Mouse (Mus musculus) ES-E14 (cell line): ENCODE data around the gene Muc4. TPM values are rescaled to one million over a fixed set of nuclear protein-coding genes. Genes with fewer than 3 reads are reported as not detected.
A peak's percentile ranks its signal among the peaks of the same experiment; 100 is the strongest.

Experiments
- DNase-seq: peaks from one replicate; pipeline ENCODE4 v3.0.0-alpha.2; 2013; ENCODE audit warnings: low read depth, low spot score
- H3K27ac ChIP-seq: 2 replicates; pipeline ENCODE4 v1.5.1; 2012; ENCODE audit warnings: low read depth, mild to moderate bottlenecking, low read length, moderate library complexity, mixed read lengths; ENCODE audit not compliant: poor library complexity, insufficient read depth, severe bottlenecking
- H3K36me3 ChIP-seq: 2 replicates; pipeline ENCODE4 v1.6.1; 2012; ENCODE audit warnings: mild to moderate bottlenecking, low read length, moderate library complexity, mixed read lengths; ENCODE audit not compliant: control insufficient read depth, poor library complexity, insufficient read depth, severe bottlenecking
- H3K4me1 ChIP-seq, 2 experiments: fragments of 150-350 bp in 1 of 2; sonication (generic) in 1 of 2; 2 replicates each; pipeline ENCODE4 v1.6.1; 2012; ENCODE audit warnings: low read length in 2 of 2, mild to moderate bottlenecking in 1 of 2, mixed read lengths in 1 of 2; ENCODE audit not compliant: control insufficient read depth in 2 of 2, insufficient read depth in 2 of 2, poor library complexity in 1 of 2
- H3K4me3 ChIP-seq, 2 experiments: fragments of 150-350 bp in 1 of 2; sonication (generic) in 1 of 2; 2 replicates each; pipeline ENCODE4 v1.5.1; 2012; ENCODE audit warnings: low read length in 2 of 2, low read depth in 1 of 2, mild to moderate bottlenecking in 1 of 2, mixed read lengths in 1 of 2; ENCODE audit not compliant: insufficient read depth in 1 of 2, poor library complexity in 1 of 2, severe bottlenecking in 1 of 2
- H3K9ac ChIP-seq: 2 replicates; pipeline ENCODE4 v1.6.1; 2012; ENCODE audit warnings: low read depth, mild to moderate bottlenecking, low read length, mixed read lengths; ENCODE audit not compliant: poor library complexity, insufficient read depth, severe bottlenecking
- H3K9me3 ChIP-seq: fragments of 150-350 bp; sonication (generic); 2 replicates; pipeline ENCODE4 v1.6.1; 2012; ENCODE audit warnings: low read depth, mild to moderate bottlenecking, low read length; ENCODE audit not compliant: control insufficient read depth, insufficient read depth
- CHD2 ChIP-seq: IDR thresholded peaks from 2 replicates; pipeline ENCODE4 v1.6.1; 2014; ENCODE audit warnings: mild to moderate bottlenecking, low read depth, low read length, inconsistent platforms
- HCFC1 ChIP-seq: IDR thresholded peaks from 2 replicates; pipeline ENCODE4 v1.6.1; 2012; ENCODE audit warnings: low read length, inconsistent platforms, borderline replicate concordance; ENCODE audit not compliant: insufficient read depth
- MAFK ChIP-seq: IDR thresholded peaks from 2 replicates; pipeline ENCODE4 v1.6.1; 2014; ENCODE audit warnings: mild to moderate bottlenecking, low read depth, low read length, inconsistent platforms; ENCODE audit not compliant: insufficient read depth
- ZC3H11A ChIP-seq: IDR thresholded peaks from 2 replicates; pipeline ENCODE4 v1.6.1; 2012; ENCODE audit warnings: low read depth, mild to moderate bottlenecking, inconsistent platforms, low read length, borderline replicate concordance
- ZNF384 ChIP-seq: IDR thresholded peaks from 2 replicates; pipeline ENCODE4 v1.6.1; 2012; ENCODE audit warnings: low read depth, low read length, inconsistent platforms
- in situ Hi-C, 2 experiments: fragments of 600-800 bp; cut with MboI; formaldehyde crosslinking; loops; one replicate each; pipeline ENCODE4 v1.15.1; 2025; ENCODE audit warnings: low sequenced_read_pairs in 2 of 2, inconsistent platforms in 1 of 2; ENCODE audit not compliant: unreplicated experiment in 2 of 2
- total RNA-seq: library from RNA; depleted of rRNA; stranded (reverse); fragments of 300-350 nt; gene quantifications from 2 replicates; pipeline ENCODE4 v1.2.3, GENCODE M21; 2012

Muc4 gene
- total RNA-seq, 1 experiment, result 0.13 TPM

DNA sequence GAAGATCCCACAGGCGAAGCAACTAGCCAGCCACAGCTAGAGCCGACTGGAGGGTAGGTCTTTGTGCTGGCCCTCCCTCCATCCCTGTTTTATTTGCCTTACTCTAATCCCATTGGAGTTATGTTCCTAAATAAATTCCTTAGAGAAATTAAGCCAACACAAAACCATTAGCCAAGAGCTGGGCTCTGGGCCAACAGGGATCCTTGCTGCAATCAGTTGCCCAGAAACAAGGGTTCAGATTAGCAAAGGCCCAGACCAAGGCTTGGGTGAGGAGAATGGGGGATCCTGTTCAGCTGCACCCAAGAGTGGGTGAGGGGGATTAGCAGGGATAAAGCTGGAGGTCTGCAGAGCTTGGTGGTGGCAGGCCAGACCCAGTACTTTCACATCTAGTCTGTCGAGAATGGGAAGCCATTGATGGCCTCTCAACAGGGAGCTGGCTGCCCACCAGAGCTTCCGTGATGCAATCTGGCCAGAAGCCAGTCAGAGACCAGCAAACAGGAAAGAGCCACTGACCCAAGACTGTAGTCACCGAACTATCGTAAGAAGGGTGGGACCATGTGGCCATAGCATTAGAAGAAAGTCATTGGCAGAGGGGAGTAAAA lies 67.7 kb downstream of the Muc4 start:
- Histone ChIP-seq H3K4me3 (no peak overlapping the region), H3K9ac (peak overlapping the region; percentile 22; the same call in 1 of the 2 replicates), H3K36me3 (no peaks in the 10 kb centered on the region), H3K9me3 (no peaks in the 10 kb centered on the region), H3K27ac (peak overlapping the region; percentile 66; the same call in 1 of the 2 replicates), H3K4me1 (peaks cover 8 to 24% of the 10 kb centered on the region in 2 experiments)
- in situ Hi-C loops, result no loop called here
- TF ChIP-seq CHD2 (no peak), MAFK (no peak), ZC3H11A (no peak), HCFC1 (no peak), ZNF384 (no peak)
- no peak for DNase-seq

- peaks cover 4 to 21% of the 10 kb centered on the region in 2 experiments for H3K4me1 ChIP-seq
- H3K4me3 ChIP-seq, result no peak overlapping the region
- TF ChIP-seq MAFK (no peak), ZNF384 (no peak), HCFC1 (no peak), ZC3H11A (no peak), CHD2 (no peak)
- H3K9ac ChIP-seq, result no peak overlapping the region
- no peaks in the 10 kb centered on the region for H3K9me3 ChIP-seq
- no peak for DNase-seq
- H3K27ac ChIP-seq, result peak overlapping the region; percentile 66; the same call in 1 of the 2 replicates
- in situ Hi-C loops, result no loop called here
- H3K36me3 ChIP-seq, result no peaks in the 10 kb centered on the region
Measured at GRCm38 (mm10) chr16:32803901-32804300, 68.2 kb downstream of the Muc4 start.

DNA sequence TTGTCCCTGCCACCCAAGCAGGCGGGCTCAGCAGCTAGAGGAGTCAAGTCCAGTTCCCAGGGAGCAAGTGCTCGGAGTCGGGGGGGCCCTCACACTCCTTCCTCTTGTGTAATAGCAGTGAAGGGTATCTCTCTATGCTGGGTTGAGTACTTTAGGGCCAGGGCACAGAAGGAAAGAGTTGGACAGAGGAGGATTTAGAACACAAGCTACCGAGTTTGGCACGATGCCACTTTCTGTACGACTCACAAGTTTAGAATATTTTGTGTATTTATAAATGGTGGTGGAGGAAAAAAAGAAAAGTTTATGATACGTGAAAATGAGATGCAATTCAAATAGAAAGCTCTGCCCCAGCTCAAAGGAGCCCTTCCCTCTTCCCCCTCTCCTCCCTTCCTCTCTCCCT lies 69.5 kb downstream of the Muc4 start:
- in situ Hi-C loops, result no loop called here

GRCm38 (mm10) chr16:32807408-32808185 lies 71.9 kb downstream of the Muc4 start:
- no peaks in the 10 kb centered on the region for H3K36me3 ChIP-seq
- H3K4me3 ChIP-seq, result no peak overlapping the region
- no peak for TF ChIP-seq ZC3H11A
- no peak for TF ChIP-seq CHD2
- TF ChIP-seq ZNF384, result no peak
- no peak overlapping the region; the same call in 1 of the 2 replicates for H3K27ac ChIP-seq
- in situ Hi-C loops, result no loop called here
- no peaks in the 10 kb centered on the region for H3K9me3 ChIP-seq
- no peak overlapping the region for H3K9ac ChIP-seq
- no peak for DNase-seq
- H3K4me1 ChIP-seq, result peaks cover 0 to 19% of the 10 kb centered on the region in 2 experiments; a peak in 2 of 4 replicates

More for the DNA sequence above, 69.5 kb downstream of the Muc4 start:
- Histone ChIP-seq H3K9me3 (no peaks in the 10 kb centered on the region), H3K4me1 (peaks cover 3 to 21% of the 10 kb centered on the region in 2 experiments; a peak in 3 of 4 replicates), H3K36me3 (no peaks in the 10 kb centered on the region), H3K27ac (no peak overlapping the region), H3K9ac (no peak overlapping the region), H3K4me3 (no peak overlapping the region)
- DNase-seq, result no peak
- TF ChIP-seq ZNF384 (no peak), CHD2 (no peak), MAFK (no peak), HCFC1 (no peak), ZC3H11A (no peak)
